Mouse (Mus musculus) megakaryocyte-erythroid progenitor cell, adult 5-6 weeks (primary cell): ENCODE results near the gene Lin52. TPM values are rescaled to one million over a fixed set of nuclear protein-coding genes. Genes with fewer than 3 reads are reported as not detected.

Source experiments
- ATAC-seq: replicated peaks from 2 replicates; pipeline ENCODE4 v1.8.0; 2016; ENCODE audit warnings: mild to moderate bottlenecking, inconsistent platforms; ENCODE audit not compliant: severe bottlenecking, poor library complexity, low FRiP score, low TSS enrichment
- total RNA-seq, 2 experiments: library from RNA; stranded (forward) in 1 of 2; stranded (reverse) in 1 of 2; fragments of 200-1000, 215-1000 nt in 1 of 2; fragments of >200 nt in 1 of 2; fragmentation: Nextera tagmentation in 1 of 2; gene quantifications; 2 replicates each; pipeline ENCODE4 v1.2.3; 2014 to 2017

Lin52 gene
- total RNA-seq (2014; fragmentation: Nextera tagmentation), result 17.0 and 20.2 TPM in 2 replicates
- total RNA-seq (2017), result 12.6 and 16.5 TPM in 2 replicates

GRCm38 (mm10) chr12:84450718-84451646 is at the start of gene Lin52, which contains the start of gene Aldh6a1:
Gene Lin52 (plus strand): TSS chr12:84451422.
Gene Aldh6a1 (minus strand): TSS chr12:84451004.
- peak; percentile 93 for ATAC-seq

GRCm38 (mm10) chr12:84402923-84403322 is 48.3 kb upstream of the Lin52 start:
- no peak for ATAC-seq

- no peak for ATAC-seq
Measured at GRCm38 (mm10) chr12:84404541-84404940, 46.7 kb upstream of the Lin52 start.

- no peak for ATAC-seq
Measured at GRCm38 (mm10) chr12:84407259-84407658, 44.0 kb upstream of the Lin52 start.

- ATAC-seq, result peak; percentile 39
Measured at GRCm38 (mm10) chr12:84407874-84408818, 43.1 kb upstream of the Lin52 start.

- peak; percentile 91 for ATAC-seq
Measured at GRCm38 (mm10) chr12:84408819-84409507, 42.3 kb upstream of the Lin52 start, which contains the start of the genes Entpd5 and Bbof1. Gene Entpd5 (minus strand): TSS chr12:84409029. Gene Bbof1 (plus strand): TSS chr12:84409071.

GRCm38 (mm10) chr12:84416834-84417604 is 34.2 kb upstream of the Lin52 start, which contains the start of gene Rnf113a2:
Gene Rnf113a2 (plus strand): TSS chr12:84417196.
- peak; percentile 98 for ATAC-seq

GRCm38 (mm10) chr12:84417605-84417922 is 33.7 kb upstream of the Lin52 start:
- ATAC-seq, result no peak; the same call in 1 of the 2 replicates

GRCm38 (mm10) chr12:84423990-84424389 is 27.2 kb upstream of the Lin52 start:
- ATAC-seq, result no peak

- ATAC-seq, result no peak
Measured at GRCm38 (mm10) chr12:84429825-84430224, 21.4 kb upstream of the Lin52 start.

- ATAC-seq, result no peak
Measured at GRCm38 (mm10) chr12:84438697-84439096, 12.5 kb upstream of the Lin52 start.

GRCm38 (mm10) chr12:84442526-84442925 is 8.7 kb upstream of the Lin52 start:
- no peak for ATAC-seq

GRCm38 (mm10) chr12:84447386-84447785 is 3.8 kb upstream of the Lin52 start:
- no peak for ATAC-seq

- ATAC-seq, result no peak
Measured at GRCm38 (mm10) chr12:84448181-84448580, 3.0 kb upstream of the Lin52 start.

- ATAC-seq, result no peak
Measured at GRCm38 (mm10) chr12:84449887-84450286, 1.3 kb upstream of the Lin52 start.

GRCm38 (mm10) chr12:84450351-84450717 is 888 bp upstream of the Lin52 start:
- peak; percentile 4 for ATAC-seq

- ATAC-seq, result no peak; the same call in 1 of the 2 replicates
Measured at GRCm38 (mm10) chr12:84451801-84452200, 579 bp downstream of the Lin52 start.

- ATAC-seq, result no peak
Measured at GRCm38 (mm10) chr12:84456911-84457310, 5.7 kb downstream of the Lin52 start.
